8 mouse cellular contexts compared by ENCODE assay signal in genomic region chr11:59309106-59309805, GRCm38 (mm10). TPM values are rescaled to one million over a fixed set of nuclear protein-coding genes. Genes with fewer than 3 reads are reported as not detected.
A peak's percentile ranks its signal among the peaks of the same experiment; 100 is the strongest.
DNase-seq lines count a peak whose midpoint lies in the region; ATAC-seq lines count a peak whose summit lies in the region.

No protein-coding gene starts in this region.

- peak overlapping the region; percentile 19 for H3K9ac ChIP-seq in embryonic facial prominence, embryonic 14.5 days (ENCODE audit: low read depth, low read length)

- intact Hi-C loops in heart, postnatal 14 days (cut with DNase I) = loop anchor here (2.0 kb wide), 1 partner anchor 174 kb away; no protein-coding TSS in a partner anchor

- H3K4me1 ChIP-seq in embryonic facial prominence, embryonic 14.5 days (ENCODE audit: control insufficient read depth, insufficient read depth, low read length) = peaks cover 48% of the 10 kb centered on the region

- peak overlapping the region; percentile 95 for H3K4me2 ChIP-seq in embryonic facial prominence, embryonic 14.5 days (ENCODE audit: low read depth, low read length)

- peak; percentile 65 for ATAC-seq in embryonic facial prominence, embryonic 14.5 days (ENCODE audit: low read depth)
- ATAC-seq in erythroid progenitor cell, adult 5-6 weeks (replicated peaks; ENCODE audit: low FRiP score, poor library complexity, severe bottlenecking) = no peak

- no peaks in the 10 kb centered on the region for H3K9me3 ChIP-seq in embryonic facial prominence, embryonic 14.5 days (ENCODE audit: control insufficient read depth, low read length)

- DNase-seq in ovary, postnatal 36 days (ENCODE audit: low spot score) = peak; percentile 32
- DNase-seq in ovary, postnatal 10 days (ENCODE audit: low spot score) = no peak
- DNase-seq in embryonic facial prominence, embryonic 14.5 days (ENCODE audit: low spot score) = peak; percentile 91
- peak; percentile 51 to 68 for DNase-seq in heart, postnatal 14 days
- DNase-seq in lung, postnatal 36 days = peak; percentile 72
- no peak for DNase-seq in frontal cortex, postnatal 10 days (ENCODE audit: low spot score in 2 of 2)
- no peak for DNase-seq in spleen, postnatal 36 days (ENCODE audit: low spot score in 2 of 2)

- peak overlapping the region; percentile 86 for H3K27ac ChIP-seq in embryonic facial prominence, embryonic 14.5 days (replicated peaks; ENCODE audit: low read depth, low read length)

- H3K36me3 ChIP-seq in embryonic facial prominence, embryonic 14.5 days (ENCODE audit: control insufficient read depth, insufficient read depth, low read length) = no peaks in the 10 kb centered on the region

- 18% methylated on average over 8 of the region's 12 CpGs for WGBS in embryonic facial prominence, embryonic 14.5 days

- H3K27me3 ChIP-seq in embryonic facial prominence, embryonic 14.5 days (replicated peaks; ENCODE audit: control insufficient read depth, insufficient read depth, low read length) = peaks cover 20% of the 10 kb centered on the region

- H3K4me3 ChIP-seq in embryonic facial prominence, embryonic 14.5 days (ENCODE audit: low read depth, low read length) = peak overlapping the region; percentile 69

RNA-seq across cellular contexts. Expression of gene Wnt9a, which starts 2.5 kb away (rescaled TPM):
- 4.8 and 5.8 TPM in 2 replicates for polyA plus RNA-seq in embryonic facial prominence, embryonic 14.5 days (2014; fragmentation: Nextera tagmentation; extraction: Ambion mirVana)
- total RNA-seq in heart, postnatal 14 days (2021) = 1 to 10 TPM; 4.9 to 5.6 TPM
- total RNA-seq in erythroid progenitor cell, adult 5-6 weeks (2015; ENCODE audit: low replicate concordance) = not detected in 2 replicates
- not detected in 2 replicates for total RNA-seq in erythroid progenitor cell, adult 5-6 weeks (2017; ENCODE audit: low replicate concordance)

RNA-seq across cellular contexts. Expression of gene Wnt3a, which starts 18.7 kb away (rescaled TPM):
- polyA plus RNA-seq in embryonic facial prominence, embryonic 14.5 days (2014; fragmentation: Nextera tagmentation; extraction: Ambion mirVana) = 0.77 and 0.78 TPM in 2 replicates
- total RNA-seq in heart, postnatal 14 days (2021) = not detected
- not detected in 2 replicates for total RNA-seq in erythroid progenitor cell, adult 5-6 weeks (2015; ENCODE audit: low replicate concordance)
- not detected in 2 replicates for total RNA-seq in erythroid progenitor cell, adult 5-6 weeks (2017; ENCODE audit: low replicate concordance)

Comparison
In these comparisons a context has a peak if more than half of its experiments do, and no peak if none do; other contexts are left out.
1. DNase-seq: peak in ovary, postnatal 36 days (single experiment), embryonic facial prominence, embryonic 14.5 days (single experiment), heart, postnatal 14 days (2 of 2) and lung, postnatal 36 days (single experiment); none in ovary, postnatal 10 days (single experiment), frontal cortex, postnatal 10 days (0 of 2) and spleen, postnatal 36 days (0 of 2).
2. RNA of gene Wnt9a, which starts 2.5 kb away (total RNA-seq): 4.9 to 5.6 TPM in heart, postnatal 14 days; not detected in erythroid progenitor cell, adult 5-6 weeks; every median in the first group is over 4 times any median in the second.